Mouse (Mus musculus) left cerebral cortex, adult 8-10 months (tissue): ENCODE data around the gene Elf2. TPM values are rescaled to one million over a fixed set of nuclear protein-coding genes. Genes with fewer than 3 reads are reported as not detected.
"Not testable (repeated sequence)": the region's sequence is repeated elsewhere in the genome, so short reads cannot be mapped to it uniquely, and the experiment has no call there.

Source experiments
- DNase-seq, 2 experiments: peaks; one replicate each; pipeline ENCODE4 v3.0.0; 2022; ENCODE audit warnings: low spot score in 2 of 2
- total RNA-seq, 4 experiments: library from RNA; stranded (reverse); gene quantifications; 2 replicates each; pipeline ENCODE4 v1.2.4; 2022

Elf2 gene
- total RNA-seq, 4 experiments from 2014 or later, result 57.8 to 67.7 (median 60.8) TPM

- DNase-seq, result no peak
These were observed 7.1 kb downstream of the Elf2 start for GRCm38 (mm10) chr3:51333234-51333889.

GRCm38 (mm10) chr3:51330086-51330485 is 10.4 kb downstream of the Elf2 start:
- DNase-seq, result no peak

GRCm38 (mm10) chr3:51328546-51328945 is 11.9 kb downstream of the Elf2 start:
- no peak for DNase-seq

- no peak for DNase-seq
These were observed 12.6 kb downstream of the Elf2 start for GRCm38 (mm10) chr3:51327817-51328216.

GRCm38 (mm10) chr3:51327429-51327797 is 13.1 kb downstream of the Elf2 start:
- DNase-seq, result no peak

GRCm38 (mm10) chr3:51326664-51327428 is 13.6 kb downstream of the Elf2 start:
- no peak for DNase-seq

GRCm38 (mm10) chr3:51325475-51325874 is 15.0 kb downstream of the Elf2 start:
- no peak for DNase-seq

- no peak for DNase-seq
These were observed 17.5 kb downstream of the Elf2 start for GRCm38 (mm10) chr3:51323006-51323405.

GRCm38 (mm10) chr3:51322326-51322725 is 18.1 kb downstream of the Elf2 start:
- DNase-seq, result no peak

GRCm38 (mm10) chr3:51321141-51321540 is 19.3 kb downstream of the Elf2 start:
- no peak for DNase-seq

- DNase-seq, result not testable (repeated sequence)
These were observed 22.4 kb downstream of the Elf2 start for GRCm38 (mm10) chr3:51318053-51318452.

GRCm38 (mm10) chr3:51316876-51317275 is 23.6 kb downstream of the Elf2 start:
- no peak for DNase-seq

GRCm38 (mm10) chr3:51311638-51312037 is 28.8 kb downstream of the Elf2 start:
- no peak for DNase-seq

- no peak for DNase-seq
These were observed 30.4 kb downstream of the Elf2 start for GRCm38 (mm10) chr3:51310098-51310497.

GRCm38 (mm10) chr3:51306621-51307020 is 33.8 kb downstream of the Elf2 start:
- DNase-seq, result no peak

GRCm38 (mm10) chr3:51305961-51306360 is 34.5 kb downstream of the Elf2 start:
- DNase-seq, result no peak

GRCm38 (mm10) chr3:51302971-51303476 is 37.4 kb downstream of the Elf2 start:
- DNase-seq, result no peak

- DNase-seq, result no peak
These were observed 38.9 kb downstream of the Elf2 start for GRCm38 (mm10) chr3:51301583-51301982.

- DNase-seq, result no peak
These were observed 43.7 kb downstream of the Elf2 start for GRCm38 (mm10) chr3:51296790-51297189.

- DNase-seq, result peak in 1 of 2 experiments; percentile 43
These were observed 45.2 kb downstream of the Elf2 start for GRCm38 (mm10) chr3:51295225-51295624.

- no peak for DNase-seq
These were observed 46.2 kb downstream of the Elf2 start for GRCm38 (mm10) chr3:51294251-51294650.
